Mouse (Mus musculus): ENCODE measurements around the gene Ap2a1.
A peak's percentile ranks its signal among the peaks of the same experiment; 100 is the strongest.

The Ap2a1 gene

DNA sequence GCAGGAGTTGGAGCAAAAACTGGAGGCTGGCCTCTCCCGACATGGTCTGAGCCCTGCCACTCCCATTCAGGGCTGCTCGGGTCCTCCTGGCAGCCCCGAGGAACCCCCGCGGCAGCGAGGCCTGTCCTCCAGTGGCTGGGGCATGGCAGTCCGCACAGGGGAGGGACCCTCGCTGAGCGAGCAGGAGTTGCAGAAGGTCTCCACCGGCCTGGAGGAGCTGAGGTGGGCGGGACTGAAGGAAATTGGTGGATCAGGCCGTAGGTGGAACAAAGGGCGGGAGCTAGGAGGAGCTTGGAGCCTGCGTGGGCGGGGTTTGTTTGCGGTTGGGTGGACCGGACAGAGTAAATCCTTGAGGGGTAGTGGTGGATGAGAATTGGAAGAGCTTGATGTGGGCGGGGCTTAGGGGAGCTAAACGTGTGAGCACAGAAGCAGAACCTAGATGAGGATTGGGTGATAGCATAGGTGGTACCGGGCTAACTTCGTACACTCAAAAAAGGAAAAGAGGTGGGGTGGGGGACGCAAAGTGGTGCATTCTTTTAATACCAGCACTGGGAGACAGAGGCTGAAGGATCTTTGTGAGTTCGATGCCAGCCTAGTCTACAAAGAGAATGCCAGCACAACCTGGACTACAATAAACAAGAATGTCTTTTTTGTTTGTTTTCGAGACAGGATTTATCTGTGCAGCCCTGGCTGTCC lies 23.5 kb upstream of the Ap2a1 start:
- peak; percentile 76 for DNase-seq (ENCODE audit: low spot score)

DNA sequence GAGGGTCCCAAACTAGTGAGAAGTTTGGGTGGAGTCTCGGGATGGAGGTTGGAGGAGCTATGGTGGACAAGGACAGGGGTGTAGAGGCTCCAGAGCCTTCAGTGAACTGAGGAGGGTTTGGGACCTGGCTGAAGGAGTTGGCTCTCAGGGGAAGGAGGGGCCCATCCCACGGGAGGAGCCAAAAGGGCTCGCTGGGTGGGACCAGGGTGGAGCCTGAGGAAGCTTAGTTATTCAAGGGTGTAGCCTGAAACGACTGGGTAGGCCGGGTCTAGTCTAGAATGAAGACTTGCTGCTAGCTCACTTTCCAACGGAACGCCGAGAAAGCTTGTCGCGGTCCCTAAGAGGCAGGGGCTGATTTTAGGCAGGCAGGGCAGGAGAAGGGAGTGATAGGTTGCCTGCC lies 22.7 kb upstream of the Ap2a1 start:
- no peak for DNase-seq (ENCODE audit: low spot score)

DNA sequence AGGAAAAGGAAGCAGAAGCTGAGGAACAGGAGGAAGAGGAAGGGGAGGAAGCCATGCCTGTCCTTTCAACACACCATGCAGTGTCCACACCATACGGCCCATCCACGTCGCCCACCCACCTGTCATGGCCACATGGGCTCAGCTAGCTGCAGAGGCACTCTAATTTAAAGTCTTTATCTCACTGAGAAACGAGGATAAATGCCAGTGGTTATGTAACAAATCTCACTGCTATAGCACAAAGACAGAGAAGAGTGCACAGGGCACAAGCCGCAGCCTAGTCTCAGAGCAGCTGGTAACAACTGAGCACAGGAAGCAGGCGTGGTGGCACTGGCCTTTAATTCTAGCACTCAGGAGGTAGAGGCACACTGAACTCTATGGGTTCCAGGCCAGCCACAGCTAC lies 20.6 kb upstream of the Ap2a1 start:
- DNase-seq (ENCODE audit: low spot score) = no peak

DNA sequence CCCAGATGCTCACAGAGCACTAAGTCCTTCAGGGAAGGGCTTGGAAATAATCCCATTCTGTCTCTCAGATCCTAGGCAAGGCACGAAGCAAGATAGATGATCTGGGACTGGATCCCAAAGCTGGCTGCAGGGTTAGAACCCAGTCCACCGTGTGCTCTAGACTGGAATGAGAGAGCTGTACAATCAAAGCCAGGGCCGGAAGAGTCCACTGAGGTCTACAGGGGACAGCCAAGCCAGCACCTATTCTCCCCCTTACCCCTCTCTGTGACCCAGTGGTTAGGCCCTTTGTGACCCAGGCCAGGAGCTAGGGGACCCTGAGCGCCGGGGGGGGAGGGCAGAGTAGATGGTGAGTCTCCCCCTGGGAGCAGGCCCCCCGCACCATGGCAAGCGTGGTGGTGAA lies 13.6 kb upstream of the Ap2a1 start, which contains the start of gene Tsks:
Tsks (plus strand) TSS at position 301 of the 400 bp plus-strand sequence.
- DNase-seq (ENCODE audit: low spot score) = no peak

DNA sequence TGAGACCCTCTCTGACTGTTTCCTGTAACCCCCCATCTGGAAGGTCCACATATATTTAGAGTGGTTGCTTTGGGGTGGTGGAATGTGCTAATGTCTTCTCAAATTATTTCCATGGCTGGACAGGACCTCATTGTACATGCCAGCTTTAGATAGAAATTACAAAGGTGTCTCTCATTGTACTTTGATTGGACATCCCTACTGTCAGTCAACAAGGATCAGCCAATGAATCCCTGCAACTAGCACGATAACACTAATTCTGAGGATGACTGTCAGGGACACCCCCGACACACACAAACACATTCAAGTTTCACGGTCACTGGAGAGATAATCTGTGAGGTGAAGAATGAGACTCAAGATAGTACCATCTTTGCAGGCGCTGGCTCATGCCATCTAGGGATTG lies 9.4 kb upstream of the Ap2a1 start:
- DNase-seq (ENCODE audit: low spot score) = no peak

DNA sequence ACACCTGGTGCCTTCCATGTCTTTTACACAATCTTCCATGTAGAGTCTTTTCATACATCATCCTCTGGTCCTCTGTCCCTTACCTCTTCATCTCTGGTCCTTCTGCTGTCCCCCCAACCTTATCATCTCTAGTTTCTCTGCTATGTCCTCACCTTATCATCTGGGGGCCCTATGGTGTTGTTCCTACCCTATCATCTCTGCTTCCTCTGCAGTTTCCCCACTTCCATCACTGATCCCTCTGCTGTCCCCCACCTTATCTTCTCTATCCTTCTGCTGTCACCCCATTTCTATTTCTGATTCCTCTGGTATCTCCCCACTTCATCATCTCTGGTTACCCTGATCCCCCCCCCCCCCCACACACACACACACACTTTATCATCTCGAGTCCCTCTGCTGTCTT lies 726 bp downstream of the Ap2a1 start:
- no peak for DNase-seq (ENCODE audit: low spot score)

DNA sequence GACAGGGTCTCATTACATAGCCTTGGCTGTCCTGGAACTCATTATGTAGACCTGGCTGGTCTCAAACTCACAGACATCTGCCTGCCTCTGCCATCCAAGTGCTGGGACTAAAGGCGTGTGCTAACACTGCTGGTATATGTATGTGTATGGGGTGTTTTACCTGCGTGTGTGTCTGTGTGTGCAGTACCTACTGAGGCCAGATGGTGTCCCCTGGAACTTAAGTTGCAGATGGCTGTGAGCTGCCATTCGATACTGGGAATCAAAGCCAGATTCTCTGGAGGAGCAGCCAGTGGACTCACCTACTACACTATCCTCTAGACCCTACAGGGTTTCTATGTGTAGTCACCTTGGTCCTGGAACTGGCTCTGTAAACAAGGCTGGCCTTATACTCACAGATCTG lies 3.8 kb downstream of the Ap2a1 start:
- no peak for DNase-seq (ENCODE audit: low spot score)

DNA sequence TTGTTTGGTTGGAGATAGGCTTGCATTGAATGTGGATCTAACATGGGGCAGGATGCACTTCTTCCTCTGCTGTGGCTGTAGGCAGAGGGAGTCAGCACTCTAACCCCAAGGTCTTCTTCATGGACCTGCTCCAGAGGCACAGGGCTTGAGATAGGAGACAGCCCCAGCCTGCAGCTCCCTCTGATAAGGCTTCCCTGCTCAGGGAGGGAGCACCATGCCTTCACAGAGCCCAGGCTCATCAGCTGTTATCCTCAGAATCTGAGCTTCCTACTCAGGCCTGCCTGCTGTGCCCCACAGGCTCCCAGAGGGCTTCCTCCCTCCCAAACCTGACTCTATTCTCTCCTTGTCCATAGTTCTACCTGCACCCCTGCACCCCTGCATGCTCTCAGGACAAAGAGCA lies 6.8 kb downstream of the Ap2a1 start:
- no peak for DNase-seq (ENCODE audit: low spot score)

DNA sequence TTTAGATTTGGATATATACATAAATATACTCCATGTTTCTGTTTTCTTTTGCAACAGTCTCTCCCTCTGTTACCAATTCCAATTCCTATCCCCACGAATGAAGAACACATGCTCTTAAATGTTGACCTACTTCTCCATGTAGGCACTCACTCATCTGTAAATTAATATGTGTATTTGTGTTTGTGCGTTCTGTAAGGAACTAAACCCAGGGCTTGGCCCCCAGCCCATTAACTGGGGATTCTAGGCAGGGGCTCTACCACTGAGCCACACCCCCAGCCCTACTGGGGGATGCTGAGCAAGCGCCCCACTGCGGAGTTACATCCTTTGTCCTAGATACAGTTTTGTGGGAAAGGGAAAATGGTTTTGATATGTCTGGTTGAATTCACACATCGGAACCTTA lies 10.2 kb downstream of the Ap2a1 start:
- DNase-seq (ENCODE audit: low spot score) = no peak

DNA sequence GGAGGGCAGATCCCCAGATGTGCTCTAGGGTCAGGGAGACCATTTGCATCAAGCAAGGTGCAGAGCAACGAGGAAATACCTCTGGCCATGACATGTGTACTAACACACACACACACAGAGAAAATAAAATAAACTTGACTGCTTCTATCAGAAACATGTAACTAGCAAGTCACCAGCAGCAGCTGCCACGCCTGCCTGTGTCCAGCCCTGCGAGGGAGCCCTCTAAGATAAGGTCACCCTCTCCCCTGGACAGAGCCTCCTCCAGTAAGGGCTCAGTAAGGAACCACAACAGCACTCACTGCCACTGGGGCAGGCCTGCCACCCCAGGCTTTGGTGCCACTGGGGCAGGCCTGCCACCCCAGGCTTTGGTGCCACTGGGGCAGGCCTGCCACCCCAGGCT lies 11.1 kb downstream of the Ap2a1 start:
- DNase-seq (ENCODE audit: low spot score) = no peak

DNA sequence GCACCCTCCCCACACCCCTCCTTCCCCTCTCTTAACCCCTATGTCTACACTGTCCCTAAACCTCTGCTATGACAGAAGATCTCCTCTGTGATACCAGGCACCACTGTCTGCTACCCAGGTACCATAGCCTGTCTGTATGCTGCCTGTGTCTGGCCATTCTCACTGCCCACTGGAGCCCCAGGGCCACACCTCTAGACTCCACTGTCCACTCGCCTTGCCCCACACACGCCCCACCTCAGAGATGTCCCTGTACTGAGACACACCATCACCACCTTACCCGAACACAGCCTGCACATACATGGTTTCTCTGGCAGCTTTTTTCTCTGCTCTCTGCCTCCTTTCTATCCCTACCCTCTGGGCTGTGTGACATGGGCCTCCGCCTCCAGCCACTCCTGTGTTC lies 12.4 kb downstream of the Ap2a1 start:
- DNase-seq (ENCODE audit: low spot score) = no peak

DNA sequence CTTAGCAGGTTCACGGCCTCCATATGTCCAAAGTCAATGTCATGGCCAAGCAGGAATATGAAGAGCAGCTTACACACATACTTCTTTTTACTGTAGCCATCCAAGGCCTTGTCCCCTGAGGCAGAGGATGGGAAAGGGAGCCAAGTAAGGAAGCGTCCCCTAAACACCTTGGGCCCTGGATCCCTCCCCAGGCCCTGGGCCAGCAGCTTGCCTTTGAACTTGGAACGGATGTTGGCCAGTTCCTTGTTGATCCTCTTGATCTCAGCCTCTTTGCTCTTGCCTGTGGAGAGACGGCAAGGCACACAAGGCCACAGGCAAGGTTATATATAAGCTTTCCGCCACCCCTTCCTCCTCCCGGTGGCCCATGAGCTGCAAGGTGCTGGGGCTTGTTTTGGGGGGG lies 13.1 kb downstream of the Ap2a1 start:
- no peak for DNase-seq (ENCODE audit: low spot score)

DNA sequence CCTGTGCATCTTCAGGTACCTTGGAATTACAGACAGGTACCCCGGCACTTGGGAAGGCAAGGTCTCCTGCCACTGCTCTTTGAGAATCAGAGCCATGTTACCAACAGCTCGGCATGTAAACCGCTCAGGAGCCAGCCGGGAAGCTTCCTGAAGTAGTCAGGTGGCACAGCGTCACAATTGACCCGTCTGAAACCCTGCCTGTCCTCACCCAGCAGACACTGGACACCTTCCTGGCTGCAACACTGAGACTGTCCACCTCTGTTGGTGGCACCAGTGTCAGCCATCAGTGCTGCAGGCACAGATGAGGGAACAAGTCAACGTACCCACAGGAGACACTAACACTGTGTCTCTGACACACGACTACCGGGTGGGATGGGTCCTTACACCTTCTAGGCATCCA lies 14.0 kb downstream of the Ap2a1 start:
- DNase-seq (ENCODE audit: low spot score) = no peak

DNA sequence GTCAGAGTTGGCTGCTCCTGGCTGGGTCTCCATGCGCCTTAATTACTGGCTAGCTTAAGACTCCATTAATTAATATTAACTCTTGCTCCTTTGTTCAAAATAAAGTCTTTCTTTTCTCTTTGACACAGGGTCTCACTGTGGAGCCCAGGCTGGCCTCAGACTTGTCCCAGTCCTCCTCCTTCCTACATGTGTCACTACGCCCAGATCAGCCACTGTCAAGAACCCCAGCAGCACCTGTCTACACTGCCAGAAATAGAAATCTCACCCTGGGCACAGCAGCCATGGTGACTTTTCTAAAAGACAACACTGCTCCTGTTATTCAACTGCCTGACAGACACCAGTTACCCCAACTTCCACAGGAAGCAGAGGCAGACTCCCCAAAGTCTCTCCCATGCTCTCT lies 14.9 kb downstream of the Ap2a1 start:
- DNase-seq (ENCODE audit: low spot score) = no peak

DNA sequence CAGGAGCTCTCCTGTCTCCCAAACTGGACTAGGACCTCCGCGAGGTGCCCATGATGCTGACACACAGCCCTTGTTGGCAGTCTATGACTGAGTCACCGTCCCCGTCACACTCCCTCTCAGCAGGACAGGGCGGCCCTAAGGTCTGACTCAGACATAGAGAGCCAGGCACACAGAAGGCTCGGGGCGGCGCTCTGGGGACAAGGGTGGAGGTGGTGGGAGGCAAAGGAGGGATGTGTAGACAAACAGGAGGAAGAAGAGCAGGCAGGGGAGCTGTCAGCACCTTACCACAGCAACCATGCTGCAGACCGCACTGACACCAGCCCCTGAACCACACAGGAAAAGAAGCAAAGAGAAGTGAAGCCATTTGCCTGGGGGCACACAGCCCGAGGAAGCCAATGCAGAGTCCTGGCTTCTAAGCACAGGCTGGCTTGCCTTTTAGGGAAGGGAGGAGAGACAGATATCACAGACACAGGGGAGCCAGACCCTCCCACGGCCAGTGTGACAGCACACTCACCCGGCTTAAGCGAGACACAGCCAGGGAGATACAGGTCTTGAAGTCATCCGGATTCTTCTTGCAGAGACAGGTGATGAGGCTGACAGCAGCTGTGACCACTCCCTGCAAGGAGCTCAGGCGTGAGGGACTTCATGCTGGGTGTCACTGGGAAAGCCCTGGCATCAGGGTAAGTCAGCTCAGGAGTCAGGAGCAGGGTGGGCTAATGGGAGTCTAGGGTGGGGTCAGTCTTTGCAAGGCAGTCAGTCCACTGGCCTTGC lies 20.4 kb downstream of the Ap2a1 start:
- no peak for DNase-seq (ENCODE audit: low spot score)

DNA sequence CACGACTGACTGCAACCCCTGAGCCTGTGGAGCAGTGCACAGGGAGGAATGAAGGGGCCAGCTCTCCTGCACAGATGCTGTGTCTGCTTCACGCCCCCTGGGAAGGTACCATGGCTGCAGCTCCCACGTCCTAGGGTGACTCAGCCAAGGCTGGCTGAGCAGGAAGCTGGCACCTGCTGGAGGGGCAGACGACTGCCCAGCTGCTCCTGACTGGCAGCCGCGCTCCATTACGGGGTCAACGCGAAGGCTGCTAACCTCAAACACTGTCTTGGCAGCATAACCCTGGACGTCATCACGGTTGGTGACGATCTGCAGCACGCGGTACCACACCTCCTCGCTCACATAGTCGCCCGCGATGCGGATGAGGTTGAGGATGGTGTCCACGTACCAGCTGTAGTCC lies 23.9 kb downstream of the Ap2a1 start:
- no peak for DNase-seq (ENCODE audit: low spot score)

DNA sequence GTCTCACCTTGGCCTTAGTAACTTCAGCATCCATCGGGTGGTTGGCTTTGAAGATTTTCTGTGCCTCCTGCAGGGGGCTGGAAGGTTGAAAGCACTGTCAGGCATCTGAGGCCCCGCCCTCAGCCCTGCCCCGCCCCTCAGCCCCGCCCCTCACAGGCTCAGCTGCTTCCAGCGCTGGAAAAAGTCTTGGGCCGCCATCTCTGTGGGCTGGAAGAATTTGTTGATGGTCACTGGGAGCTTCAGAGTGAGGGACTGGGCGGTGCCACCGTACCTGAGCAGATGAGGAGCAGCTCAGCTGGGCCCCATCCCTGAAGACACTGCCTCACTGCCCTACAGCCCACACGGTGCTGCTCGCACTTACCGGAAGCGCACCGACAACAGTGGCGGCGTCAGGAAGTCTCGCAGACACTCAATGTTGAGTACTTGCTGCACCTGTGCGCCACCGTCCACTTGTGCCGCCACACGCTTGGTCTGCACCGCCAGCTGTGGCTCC lies 28.0 kb downstream of the Ap2a1 start:
- DNase-seq (ENCODE audit: low spot score) = no peak

DNA sequence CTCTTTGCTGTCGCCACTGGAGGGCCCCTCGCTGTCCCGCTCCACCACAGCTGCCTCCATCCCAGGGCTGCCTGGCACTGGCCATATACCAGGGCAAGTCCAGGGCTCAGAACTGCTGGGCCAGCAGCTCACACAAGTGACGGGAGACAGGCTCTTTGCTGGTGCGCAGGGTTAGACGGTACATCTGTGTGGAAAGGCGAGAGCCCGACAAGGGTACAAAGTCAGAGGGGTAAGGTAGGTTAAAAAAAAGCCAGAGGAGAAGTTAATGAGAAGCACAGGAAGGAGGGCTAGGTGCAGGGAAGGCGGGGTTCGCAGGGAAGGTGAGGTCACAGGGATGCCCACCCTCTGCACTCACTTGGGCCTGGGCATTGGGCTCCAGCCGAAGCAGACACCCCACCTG lies 28.7 kb downstream of the Ap2a1 start:
- DNase-seq (ENCODE audit: low spot score) = no peak

DNA sequence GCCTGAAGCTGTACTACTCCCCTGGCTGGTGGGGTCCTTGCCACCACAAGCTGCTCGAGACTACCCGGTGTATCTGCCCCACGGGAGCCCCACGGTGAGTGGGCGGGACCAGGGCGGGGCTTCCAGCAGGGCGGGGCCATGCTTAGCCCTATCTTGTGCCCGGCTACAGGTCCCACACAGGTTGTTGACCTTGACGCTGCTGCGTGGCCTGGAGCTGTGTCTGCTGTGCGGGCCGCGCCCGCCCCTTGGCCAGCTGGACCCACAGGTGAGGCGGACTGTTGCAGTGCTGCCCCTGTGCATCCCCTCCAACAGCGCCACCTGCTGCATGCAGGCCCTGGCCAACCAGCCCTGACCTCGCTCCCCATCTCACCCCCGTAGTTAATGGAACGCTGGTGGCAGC lies 30.7 kb downstream of the Ap2a1 start:
- no peak for DNase-seq (ENCODE audit: low spot score)

DNA sequence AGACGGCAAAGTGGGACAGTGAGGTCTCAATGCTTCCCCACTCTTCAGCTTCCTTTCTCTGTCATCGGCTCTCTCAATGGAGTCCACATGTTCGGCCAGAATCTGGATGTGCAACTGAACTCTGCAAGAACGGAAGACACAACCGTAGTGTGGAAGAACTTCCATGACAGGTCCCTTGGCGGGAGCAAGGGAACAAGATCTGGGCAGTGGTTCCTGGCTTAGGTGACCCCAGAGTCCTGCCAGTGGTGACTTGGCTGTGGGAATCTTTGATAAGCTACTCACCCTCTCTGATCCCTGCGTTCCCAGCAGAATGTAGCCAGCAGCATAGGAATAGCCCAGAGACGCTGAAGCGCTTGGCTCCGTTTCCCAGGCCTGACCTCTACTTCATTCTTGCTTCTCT lies 32.8 kb downstream of the Ap2a1 start:
- DNase-seq (ENCODE audit: low spot score) = no peak

DNA sequence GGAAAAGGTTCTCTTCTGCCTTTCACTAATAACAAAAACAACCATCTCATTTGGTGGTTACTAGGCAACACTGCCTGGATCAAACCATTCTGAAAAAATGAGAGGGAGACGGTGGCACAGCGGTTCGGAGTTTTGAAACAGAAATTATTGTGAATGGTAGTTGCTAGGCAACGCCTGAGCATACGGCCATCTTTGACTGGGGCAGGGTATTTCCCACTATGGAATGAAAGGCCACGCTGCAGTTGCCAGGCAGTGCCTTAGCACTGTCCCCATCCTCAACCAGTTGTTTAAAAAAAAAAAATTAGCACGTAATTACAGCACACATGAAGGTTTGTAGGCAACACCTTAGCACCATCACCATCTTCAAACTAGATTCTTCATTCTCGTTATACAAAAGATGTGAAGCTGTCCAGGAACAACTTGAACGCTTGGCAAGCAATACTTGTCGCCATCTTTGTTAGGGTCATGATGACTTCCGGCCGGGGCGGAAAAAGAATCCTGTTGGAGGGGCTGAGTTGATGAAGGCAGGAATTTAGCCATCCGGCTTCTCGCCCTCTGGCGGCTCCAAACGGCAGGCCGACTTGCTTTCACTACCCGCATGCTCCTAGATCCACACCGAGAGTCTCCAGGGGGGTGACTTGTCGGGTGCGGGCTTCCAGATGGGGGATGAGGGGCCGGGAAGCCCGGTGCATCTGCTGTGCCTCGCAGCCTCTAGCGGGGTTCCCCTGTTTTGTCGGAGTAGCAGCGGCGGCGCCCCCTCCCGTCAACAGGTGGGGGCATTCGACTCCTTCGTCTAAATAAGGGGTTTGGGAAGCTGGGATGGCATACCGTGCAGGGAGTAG lies 33.5 kb downstream of the Ap2a1 start, which contains the start of gene Fuz:
Fuz (plus strand) TSS at position 487 of the 842 bp plus-strand sequence.
- peak; percentile 47 for DNase-seq (ENCODE audit: low spot score)

DNA sequence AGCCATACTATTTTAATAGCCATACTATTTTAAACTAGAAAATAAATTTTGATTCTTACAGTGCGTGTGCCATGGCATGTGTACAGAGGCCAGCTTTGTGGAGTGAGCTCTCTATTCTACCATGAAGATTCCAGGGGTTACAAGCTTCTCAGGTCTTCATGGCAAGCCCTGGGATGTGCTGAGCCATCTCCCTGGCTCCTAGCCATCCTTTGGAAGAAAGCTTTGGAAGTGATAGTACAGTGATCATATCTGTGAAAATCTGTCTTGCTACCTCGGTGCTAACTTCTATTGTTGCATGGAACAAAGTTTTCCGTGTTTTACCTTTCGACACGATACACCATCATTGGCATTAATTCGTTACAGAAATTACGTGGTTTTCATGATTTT lies 34.1 kb downstream of the Ap2a1 start:
- no peak for DNase-seq (ENCODE audit: low spot score)

DNA sequence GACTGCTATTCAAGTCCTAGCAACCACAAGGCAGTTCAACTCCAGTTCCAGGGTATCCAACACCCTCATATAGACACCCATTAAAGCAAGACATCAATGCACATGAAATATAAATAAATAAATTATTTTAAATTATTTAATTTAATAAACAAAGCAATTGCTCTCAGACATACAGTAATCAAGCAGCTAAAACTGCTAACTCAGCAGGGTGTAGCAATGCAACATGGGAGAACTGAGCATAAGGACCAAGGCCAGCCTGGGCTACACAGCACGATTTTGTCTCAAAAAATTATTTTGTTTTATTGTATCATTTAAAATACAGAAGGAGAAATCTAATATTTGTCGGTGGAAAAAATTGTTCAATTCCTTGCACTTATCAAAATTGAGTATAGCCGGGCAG lies 35.1 kb downstream of the Ap2a1 start:
- no peak for DNase-seq (ENCODE audit: low spot score)
